Mouse (Mus musculus) cerebellum, postnatal 25 days (tissue): ENCODE results near the gene Gdf7.

ENCODE experiments used
- DNase-seq, 2 experiments: peaks; one replicate each; pipeline ENCODE4 v3.0.0; 2021; ENCODE audit warnings: mixed read lengths in 2 of 2

Gdf7 gene

DNA sequence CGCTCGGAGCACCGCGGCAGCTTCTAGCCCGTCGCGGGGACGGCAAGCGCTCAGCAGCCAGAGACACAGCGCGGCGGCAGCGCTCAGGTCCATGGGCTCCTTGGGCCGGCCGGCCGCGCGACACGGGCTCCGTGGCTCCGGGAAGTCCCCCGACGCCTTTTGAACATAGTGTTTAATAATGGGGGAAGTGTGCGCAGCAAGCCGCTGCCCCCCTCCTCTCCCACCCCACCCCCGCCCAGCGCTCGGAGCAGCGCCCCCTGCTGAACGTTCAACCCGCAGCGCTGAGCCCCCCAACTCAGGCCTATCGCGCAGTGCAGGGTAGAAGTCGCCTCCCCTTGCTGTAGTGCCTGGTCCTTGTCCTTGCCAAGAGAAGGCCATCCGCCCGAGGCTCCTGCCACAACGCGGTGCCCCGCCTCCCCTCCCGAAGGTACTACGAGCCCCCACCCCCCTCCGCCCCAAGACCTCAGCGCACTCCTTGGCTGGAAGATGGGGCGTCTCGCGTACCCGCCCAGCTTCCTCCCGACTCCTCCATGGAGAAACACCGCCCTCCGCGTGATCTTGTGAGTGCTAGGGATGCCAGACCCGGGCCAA lies at the start of gene Gdf7:
Gene Gdf7 (minus strand): TSS at position 114 of the 591 bp plus-strand sequence.
- no peak for DNase-seq

DNA sequence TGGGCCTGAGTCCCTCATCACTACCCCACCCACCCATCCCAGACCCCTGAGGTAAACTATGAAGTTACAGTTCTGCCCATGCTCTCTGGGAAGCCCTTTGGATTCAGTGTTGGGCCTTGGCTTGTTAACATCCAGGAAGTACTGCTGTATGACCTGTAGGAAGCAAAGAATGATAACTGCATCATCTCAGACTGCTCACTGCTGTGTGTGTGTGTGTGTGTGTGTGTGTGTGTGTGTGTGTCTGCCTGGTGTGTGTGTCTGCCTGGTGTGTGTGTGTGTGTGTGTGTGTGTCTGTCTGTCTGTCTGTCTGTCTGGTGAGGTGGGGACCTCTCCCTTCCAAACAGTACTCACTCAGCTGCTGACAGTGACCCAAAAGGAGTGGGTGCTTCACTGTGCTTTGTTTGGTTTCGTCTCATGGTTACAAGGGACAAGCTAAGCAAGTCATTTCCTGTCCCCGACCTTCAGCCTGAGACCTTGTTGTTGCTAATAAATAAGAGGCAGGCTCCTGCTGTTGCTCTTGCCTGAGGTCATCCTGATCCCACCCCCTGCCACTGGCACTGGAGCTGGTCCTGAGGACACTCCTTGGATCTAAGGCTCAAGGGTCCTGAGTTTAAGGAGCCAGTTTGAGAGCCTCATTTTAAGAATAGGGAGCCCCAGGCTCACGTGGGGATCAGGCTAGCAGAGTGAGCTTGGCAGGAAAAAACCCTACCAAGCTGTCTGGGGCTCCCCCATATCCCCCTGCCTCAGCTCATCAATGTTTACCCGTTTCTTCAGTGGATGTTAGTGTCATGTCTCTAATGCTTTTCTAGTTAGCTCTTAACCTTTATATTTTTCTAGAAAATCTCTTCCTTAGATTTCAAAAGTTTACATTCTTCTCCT lies 49.5 kb upstream of the Gdf7 start:
- DNase-seq, result no peak

DNA sequence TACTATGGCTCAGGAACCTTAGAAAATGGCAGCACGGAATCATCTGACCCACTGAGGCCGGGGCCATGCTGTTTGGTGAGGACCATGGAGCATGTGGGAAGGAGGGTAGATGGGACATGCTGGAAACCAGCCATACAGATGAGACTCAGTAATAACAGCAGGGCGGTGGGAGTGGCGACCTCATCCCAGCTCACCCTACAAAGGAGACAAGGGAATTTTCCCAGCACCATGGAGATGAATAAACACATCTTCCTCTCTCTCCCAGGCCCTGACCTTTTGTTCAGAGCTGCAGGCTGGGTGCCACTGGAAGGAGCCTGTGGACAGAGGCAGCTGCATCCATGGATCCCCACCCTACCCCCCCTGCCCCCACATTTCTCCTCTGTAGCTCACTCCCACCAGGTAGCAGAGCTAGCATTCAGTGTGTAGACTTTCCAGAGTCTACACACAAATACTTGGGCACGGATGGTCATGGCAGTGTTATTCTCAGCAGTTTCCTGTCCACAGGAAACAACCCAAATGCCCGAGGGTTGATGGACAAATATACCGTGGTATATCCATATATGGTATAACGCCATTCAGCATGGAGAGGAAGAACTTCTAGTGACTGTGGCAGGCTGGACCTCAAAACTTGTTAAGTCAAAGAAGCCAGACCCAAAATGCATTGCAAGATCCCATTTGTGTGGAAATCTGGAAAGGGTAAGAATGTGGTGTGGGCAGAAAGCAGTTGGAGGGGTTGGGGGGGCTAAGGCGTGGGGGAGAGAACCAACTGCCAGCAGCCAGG lies 47.2 kb upstream of the Gdf7 start:
- no peak for DNase-seq

DNA sequence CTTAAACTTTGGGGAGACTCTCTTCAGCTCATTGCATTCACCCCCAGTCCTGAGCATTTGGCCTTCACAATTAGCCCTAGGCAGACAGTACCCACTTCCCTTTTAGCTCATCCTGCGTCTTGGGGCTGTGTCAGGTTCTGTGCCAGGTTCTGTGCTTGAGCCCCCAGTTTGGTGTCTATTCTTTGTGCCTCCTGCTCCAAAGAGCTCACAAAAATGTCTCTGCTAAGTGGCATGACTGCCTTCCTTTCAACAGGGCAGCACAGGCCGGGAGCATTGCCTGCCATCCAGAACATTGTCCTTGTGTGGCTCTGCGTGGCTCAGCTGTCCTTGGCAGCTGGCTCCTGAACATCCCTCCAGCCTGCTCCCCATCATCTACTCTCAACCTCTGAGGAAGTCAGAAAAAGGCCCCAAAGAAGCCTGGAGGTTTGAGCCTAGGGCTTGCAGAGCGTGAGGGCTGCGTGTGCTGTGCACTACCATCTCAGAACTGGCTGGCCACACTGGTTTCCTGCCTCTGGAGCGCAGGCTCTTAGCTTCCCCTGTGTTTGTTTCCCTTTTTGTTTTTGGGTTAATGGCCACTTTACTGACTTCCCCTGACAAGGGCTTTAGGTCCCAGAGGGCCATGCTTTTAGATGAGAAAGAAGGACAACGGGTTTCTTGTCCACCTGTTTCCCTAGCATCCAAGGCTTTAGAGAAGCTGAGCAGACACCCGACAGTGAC lies 46.1 kb upstream of the Gdf7 start:
- no peak for DNase-seq

DNA sequence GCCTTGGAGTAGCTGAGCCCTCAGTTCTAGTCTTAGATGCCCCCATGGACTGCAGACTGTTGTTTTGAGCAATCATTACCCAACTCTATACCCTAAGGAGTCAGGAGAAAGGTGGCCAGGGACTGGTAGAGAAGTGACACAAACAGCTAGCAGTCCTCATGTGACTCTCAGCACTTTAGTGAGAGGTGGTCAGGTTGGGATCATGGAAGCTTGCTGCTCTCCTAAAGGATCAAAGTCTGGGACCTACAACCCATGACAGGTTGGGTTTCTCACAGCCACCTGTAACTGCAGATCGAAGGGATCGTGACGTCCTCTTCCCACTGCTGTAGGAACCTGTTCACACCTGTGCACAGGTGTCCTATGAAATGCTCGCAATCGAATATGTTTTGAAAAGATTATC lies 43.8 kb upstream of the Gdf7 start:
- DNase-seq, result no peak

DNA sequence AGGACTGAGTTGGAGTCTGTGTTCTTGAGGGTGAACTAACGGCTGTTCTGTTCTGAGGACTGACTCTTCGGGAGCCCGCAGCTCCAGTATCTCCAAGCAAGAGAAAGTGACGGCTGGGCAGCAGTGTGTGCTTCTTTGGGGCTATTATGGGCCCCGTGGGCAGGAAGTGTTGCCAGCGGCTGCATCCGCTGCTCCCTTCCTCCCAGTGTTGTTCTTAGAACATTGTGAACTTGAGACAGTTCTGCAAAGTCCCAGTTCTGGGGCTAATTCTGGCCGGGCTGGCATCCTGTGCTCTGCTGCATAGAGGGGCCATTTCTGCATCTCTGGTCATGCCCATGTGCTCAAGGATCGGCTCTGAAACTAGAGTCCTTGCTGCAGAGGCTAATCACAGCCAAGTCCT lies 43.1 kb upstream of the Gdf7 start:
- DNase-seq, result no peak

DNA sequence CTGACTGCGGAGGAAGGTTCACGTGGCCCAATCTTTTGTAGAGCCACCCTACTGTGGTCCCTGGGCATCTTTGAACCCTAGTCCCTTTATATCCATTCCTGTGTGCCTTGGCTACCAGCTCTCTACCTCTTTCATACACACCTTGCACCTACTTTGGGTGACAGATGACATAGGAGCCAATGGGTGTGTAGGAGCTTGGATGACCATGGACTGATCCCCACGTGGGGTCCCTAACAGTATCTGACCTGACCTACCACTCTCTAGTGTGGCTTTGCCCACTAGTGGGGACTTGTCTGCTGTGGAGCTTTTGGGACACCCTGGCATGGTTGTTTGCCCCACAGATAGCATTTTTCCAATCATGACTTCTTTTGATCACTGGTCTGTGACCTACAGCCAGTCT lies 41.6 kb upstream of the Gdf7 start:
- DNase-seq, result no peak

DNA sequence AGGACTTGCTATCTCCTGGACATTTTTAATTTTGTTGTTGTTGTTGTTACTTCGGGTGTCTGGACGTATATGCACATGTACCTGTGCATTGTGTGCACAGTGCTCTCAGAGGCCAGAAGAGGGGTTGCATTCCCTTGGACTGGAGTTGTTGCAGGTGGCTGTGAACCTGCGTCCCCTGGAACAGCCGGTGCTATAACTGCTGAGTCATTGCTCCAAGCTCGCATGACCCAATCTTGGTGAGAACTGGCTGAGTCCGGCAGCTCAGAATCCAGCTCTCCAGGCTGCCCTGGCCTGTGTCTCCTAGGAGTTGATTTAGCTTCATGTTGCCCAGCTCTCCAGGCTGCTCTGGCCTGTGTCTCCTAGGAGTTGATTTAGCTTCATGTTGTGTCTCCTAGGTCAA lies 39.3 kb upstream of the Gdf7 start:
- no peak for DNase-seq

DNA sequence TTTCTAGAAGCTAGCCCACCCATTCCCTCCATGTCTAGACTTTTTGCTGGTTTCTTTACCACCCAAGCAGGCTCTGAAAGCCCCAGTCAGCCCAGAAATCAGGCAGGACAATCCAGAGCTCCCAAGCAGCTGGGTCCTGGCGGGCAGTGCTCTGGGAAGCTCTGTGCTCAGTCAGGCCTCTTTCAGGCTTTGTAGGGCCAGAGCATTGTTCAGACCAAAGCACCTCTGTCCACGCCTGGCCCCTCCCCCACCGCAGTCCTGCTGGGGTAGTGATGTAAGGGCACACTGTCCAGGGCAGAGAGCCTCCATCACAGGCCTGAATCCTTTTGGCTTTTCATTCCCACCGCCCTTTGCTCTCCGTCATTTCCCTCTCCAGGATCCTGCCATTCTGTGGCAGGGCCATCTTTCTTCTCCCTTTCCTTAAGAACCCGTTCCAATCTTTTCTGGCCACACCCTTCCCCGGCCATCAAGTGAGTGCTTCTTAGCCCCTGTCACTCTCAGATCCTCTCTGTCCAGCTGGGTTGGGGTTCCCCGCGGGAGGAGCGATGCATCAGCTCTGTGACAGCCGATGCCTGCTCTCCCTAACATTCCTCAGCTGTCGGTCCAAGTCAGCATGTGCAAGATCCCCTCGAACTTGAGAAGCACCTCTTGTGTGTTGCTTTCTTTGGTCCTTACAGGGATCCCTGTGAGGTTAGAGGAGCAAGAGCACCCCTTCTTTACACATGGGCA lies 38.0 kb upstream of the Gdf7 start:
- no peak for DNase-seq

DNA sequence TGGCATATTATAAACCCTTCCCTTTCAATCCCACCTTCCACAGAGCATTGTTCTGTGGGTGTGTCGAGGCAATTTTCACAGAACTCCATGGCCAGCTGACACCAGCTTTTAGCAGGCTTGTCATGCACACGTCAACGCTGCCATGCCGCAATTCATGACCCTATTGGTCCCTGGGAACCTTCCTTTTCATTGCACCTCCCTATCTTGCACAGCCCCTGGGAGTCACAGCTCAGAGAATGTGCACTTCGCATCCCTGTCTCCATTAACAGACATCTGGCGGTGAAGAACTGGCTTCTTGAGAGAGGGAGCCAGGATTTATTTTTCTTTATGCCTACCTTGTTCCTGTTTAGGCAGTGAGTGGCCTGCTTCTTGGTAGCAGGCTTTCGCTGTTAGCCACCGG lies 37.2 kb upstream of the Gdf7 start:
- DNase-seq, result no peak

DNA sequence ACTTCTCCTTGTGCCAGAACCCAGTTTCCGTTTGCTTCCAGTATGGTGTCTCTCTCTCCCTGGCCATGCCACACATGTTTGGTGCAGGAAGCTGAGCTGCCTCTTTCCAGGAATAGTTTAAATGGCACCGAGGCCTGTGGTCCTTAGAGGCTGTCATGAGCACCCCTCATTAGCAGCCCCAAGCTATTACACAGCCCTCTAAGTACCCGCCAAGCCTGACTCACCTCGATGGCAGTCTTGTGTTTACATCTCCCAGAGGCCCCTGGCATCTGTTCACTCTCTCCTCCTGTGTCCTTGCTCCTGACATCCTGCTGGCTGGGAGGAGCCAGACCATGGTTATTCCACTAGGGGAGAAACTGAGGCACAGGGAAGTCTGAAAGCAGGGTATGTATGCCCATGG lies 36.7 kb upstream of the Gdf7 start:
- DNase-seq, result no peak

DNA sequence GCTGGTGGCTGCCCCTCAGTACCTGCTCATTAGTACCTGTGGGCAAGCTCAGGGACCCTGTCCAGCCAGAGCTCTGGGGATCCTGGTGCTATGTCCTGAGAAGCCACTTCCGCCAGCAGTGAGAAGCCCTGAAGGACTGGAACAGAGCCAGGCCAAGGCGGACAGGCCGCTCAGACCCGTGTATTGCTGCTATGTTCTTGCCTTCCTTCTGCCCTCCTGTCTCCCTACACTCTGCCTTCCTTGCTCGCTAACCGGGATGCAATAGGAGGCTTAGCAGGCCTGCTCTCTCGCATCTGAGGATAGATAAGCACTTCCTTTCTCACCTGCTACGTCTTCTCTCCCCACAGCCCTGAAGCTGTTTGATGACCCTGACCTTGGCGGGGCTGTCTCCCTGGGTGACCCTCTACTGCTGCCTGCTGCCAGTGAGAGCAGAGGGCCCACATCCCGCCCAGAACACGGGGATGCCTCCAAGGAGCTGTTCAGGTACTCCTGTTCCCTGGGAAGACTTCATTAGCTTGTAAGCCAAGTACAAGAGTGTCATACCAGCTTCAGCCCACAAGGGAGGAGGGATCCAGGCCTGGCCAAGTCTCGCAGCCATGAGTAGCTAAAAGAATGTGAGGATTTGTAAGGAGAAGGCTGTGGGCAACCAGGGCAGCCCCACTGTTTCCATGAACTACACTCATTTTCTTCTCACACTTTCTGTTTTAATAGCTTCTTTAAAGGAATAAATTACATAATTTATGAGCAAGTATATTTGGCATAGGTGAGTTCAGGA lies 35.7 kb upstream of the Gdf7 start:
- no peak for DNase-seq

DNA sequence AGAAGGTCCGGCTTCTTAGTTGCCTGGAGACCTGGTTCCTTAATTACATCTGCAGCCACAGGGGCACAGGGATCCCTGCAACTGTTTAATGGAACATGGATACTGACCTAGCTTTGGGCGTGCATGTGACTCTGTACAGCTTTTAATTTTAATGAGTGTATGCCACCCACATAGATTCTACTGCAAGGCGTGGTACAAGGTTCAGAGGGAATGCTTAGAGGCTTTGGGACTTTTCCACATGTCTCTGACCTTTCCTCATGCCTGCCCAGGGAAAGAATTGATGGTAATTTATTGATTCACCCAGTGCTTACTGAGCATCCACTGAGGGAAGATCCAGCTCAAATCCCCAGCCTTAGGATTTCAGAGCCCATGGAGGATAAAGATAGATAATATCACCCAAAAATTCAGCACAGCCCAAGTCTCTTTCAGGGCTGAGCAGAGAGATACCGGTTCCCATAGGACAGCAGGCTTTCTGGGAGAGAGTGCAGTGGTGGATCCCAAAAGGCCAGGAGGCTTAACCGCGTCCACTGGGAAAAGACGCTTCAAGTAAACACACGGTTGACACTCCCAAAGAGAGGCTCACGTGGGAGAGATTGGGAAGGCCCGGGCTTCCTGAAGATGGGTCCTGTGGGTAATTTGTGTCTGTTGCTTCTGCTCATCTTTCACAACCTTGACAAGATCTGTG lies 35.0 kb upstream of the Gdf7 start:
- no peak for DNase-seq

DNA sequence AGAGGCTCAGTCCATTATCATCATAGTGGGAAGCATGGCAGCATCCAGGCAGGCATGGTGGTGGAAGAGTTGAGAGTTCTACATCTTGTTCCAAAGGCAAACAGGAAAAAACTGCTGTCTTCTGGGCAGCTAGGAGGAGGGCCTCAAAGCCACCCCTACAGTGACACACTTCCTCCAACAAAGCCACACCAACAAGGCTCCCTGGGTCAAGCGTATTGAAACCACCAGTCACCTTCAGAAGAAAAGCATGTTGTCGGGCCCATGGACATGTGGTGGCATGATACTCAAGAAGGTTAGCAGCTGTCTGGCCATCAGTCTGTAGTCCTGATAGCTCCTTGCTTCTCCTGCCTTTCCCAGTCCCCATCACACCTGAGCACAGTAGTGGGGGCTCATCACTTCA lies 33.7 kb upstream of the Gdf7 start:
- no peak for DNase-seq

DNA sequence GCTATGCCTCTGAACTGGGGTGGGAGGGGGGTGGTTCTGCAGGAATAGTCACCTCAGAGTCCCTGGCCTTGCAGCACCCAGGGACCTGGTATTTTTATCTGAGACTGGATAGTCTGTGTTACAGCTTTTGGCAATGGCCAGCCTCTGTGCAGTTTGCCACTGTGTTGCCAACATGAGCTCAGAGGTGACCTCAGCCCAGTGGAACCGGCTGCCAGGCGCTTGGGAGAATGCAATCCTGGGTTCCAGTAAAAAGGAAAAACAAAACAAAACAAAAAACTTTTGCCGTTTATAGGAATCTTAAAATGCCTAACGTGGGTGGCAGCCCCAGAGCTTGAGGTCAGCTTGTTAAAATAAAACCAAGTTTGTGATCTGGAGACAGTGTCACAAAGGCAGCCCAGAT lies 32.5 kb upstream of the Gdf7 start:
- peak in 1 of 2 experiments; percentile 49 for DNase-seq

DNA sequence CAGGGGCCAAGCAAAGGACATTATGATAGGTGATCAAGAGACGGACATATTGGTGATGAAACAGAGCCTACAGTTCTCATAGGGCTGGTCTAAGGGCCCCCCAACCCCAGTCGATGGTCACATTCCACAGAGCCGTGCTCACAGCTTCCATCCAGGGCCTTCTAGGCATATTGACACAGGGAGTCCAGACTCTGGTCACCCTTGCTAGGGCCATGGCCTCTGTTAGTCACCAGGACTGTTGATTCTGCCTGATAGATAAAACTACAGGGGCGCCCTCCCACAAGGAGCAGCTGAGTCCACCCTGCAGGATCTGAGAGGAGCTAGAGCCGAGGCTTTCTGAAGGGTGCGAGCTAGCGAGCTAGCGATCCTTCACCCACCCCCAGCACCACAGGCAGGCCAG lies 31.9 kb upstream of the Gdf7 start:
- no peak for DNase-seq

DNA sequence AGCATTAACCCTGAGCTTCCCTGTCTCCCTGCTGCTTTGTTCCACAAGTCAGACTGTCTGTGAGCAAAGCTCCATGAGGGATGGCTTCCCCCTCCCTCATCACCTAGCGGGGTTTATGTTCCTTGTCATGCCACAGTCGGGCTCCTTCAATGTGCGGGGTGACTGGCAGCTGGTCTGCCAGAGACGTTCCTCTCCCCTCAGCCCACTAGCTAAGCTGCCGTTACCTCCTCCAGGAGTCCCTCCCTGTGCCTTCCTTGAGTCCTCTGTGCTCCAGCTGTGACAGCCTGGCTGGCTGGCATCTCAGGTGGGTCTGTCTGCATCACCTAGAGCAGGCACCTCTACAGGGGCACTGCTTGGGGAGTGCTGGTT lies 30.4 kb upstream of the Gdf7 start:
- DNase-seq, result peak in 1 of 2 experiments; percentile 6

DNA sequence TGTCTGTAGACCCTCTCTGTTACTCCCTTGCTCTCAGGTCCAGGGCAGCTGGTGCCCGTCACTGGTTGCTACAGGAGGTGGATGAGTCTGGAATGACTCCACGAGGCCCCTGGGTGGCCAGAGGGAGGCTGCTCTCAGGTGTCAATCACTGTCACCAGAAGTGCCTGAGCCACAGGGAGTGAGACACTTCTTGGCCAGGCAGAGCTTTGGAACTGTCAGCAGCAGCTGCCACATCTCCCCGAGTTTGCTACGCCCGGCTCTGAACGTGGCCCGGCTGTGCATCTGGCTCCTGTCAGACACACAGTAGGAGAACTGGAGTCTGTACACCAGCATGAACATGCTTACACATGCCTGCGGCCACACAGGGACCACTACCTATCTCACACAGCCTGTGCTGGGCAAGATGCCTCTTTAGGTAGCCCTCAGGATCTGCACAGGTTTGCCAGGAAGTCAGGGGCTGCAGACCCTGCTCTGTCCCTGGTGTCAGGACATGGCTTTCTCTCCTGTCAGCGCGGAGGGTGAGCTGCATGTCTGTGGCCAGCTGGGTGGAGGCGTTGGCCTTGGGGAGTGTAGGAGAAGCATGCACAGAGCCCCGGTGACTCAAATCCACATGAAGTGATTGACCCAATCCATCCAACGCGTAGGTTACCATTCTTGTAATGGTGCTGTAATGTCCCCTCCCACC lies 29.9 kb upstream of the Gdf7 start:
- peak in 1 of 2 experiments; percentile 5 for DNase-seq

DNA sequence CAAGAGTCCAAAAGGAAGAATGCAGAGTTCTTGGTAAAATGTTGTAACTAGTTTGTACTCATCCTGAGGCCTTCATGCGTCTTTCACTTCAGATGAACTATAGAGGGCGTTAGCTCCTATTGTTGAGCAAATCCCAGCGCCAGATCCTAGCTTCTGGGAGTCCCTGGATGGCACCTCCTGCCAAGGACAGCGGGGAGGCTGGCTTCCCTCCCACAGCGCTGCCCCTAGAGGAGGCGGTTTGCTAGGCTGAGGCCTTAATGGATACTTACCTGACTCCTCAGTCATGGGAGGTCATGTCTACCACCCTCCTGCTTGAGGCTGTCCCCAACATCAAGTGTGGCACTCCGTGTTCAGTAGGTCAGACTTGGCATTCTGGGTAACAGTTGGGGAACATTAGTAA lies 27.5 kb upstream of the Gdf7 start:
- no peak for DNase-seq

DNA sequence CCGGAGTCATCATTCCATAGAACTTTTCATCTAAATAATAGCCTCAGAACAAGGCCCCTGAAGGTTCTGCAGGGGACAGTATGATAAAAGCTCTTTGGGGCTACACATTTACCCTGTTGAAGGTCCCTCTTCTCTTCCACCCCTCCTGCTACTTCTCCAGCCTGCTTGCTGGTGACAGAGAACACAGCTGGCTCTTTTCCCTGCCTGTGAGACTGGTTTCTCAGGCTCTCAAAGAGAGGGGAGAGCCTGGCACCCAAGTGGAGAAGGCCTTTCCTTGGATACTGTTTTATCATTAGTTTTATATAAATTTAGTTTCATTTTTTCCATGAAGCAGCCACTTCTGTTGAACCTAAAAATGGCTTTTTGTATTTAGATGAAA lies 25.9 kb upstream of the Gdf7 start:
- DNase-seq, result no peak
